Mouse (Mus musculus) thymus, adult 2 months (tissue): ENCODE data around the gene 2700081O15Rik. TPM values are rescaled to one million over a fixed set of nuclear protein-coding genes. Genes with fewer than 3 reads are reported as not detected.
"Not testable (repeated sequence)": the region's sequence is repeated elsewhere in the genome, so short reads cannot be mapped to it uniquely, and the experiment has no call there.

ENCODE experiments used
- DNase-seq: peaks from one replicate; pipeline ENCODE4 v3.0.0; 2021
- H3K27ac ChIP-seq: fragments of 200-500 bp; 2 replicates; pipeline ENCODE4 v1.5.1; 2012; ENCODE audit warnings: low read length, control low read depth; ENCODE audit not compliant: control insufficient read depth, insufficient read depth
- H3K27me3 ChIP-seq: fragments of 200-500 bp; 2 replicates; pipeline ENCODE4 v1.6.1; 2012; ENCODE audit warnings: mild to moderate bottlenecking, low read length, moderate library complexity, mixed read lengths; ENCODE audit not compliant: control insufficient read depth, insufficient read depth
- H3K36me3 ChIP-seq: fragments of 200-500 bp; 2 replicates; pipeline ENCODE4 v1.6.1; 2012; ENCODE audit warnings: mild to moderate bottlenecking, low read length, moderate library complexity; ENCODE audit not compliant: control insufficient read depth, insufficient read depth
- H3K4me1 ChIP-seq: fragments of 200-500 bp; replicated peaks from 2 replicates; pipeline ENCODE4 v1.6.1; 2012; ENCODE audit warnings: low read length; ENCODE audit not compliant: control insufficient read depth, insufficient read depth
- H3K4me3 ChIP-seq: fragments of 200-500 bp; 2 replicates; pipeline ENCODE4 v1.5.1; 2012; ENCODE audit warnings: mild to moderate bottlenecking, low read length, control low read depth, moderate library complexity; ENCODE audit not compliant: control insufficient read depth, insufficient read depth
- CTCF ChIP-seq: fragments of 200-500 bp; IDR thresholded peaks from 2 replicates; pipeline ENCODE4 v1.5.1; 2012; ENCODE audit warnings: mild to moderate bottlenecking, control low read depth, low read length, moderate library complexity, borderline replicate concordance; ENCODE audit not compliant: control insufficient read depth, poor library complexity, insufficient read depth; ENCODE audit errors: extremely low read depth
- POLR2A ChIP-seq: fragments of 200-500 bp; IDR thresholded peaks from 2 replicates; pipeline ENCODE4 v1.6.1; 2012; ENCODE audit warnings: mild to moderate bottlenecking, low read length, control low read depth, moderate library complexity; ENCODE audit not compliant: control insufficient read depth, poor library complexity, insufficient read depth; ENCODE audit errors: extremely low read depth
- WGBS: fragments of 180-500 bp; shearing (Covaris S2); methylation state at CpG from one replicate; pipeline ENCODE4 v1.1.7; 2018; 5-methylcytosine and 5-hydroxymethylcytosine counted together
- polyA plus RNA-seq: library from polyadenylated mRNA; depleted of rRNA; stranded (reverse); fragments of >200 nt; gene quantifications from 2 replicates; pipeline ENCODE4 v1.2.3, GENCODE M21; 2012; rRNA removed

The 2700081O15Rik gene
- polyA plus RNA-seq: 68.3 and 80.8 TPM in 2 replicates

- H3K36me3 ChIP-seq: peaks cover 7% of the 10 kb centered on the region
- peaks cover 3% of the 10 kb centered on the region; the same call in 1 of the 2 replicates for H3K27me3 ChIP-seq
- 2% methylated on average over 105 of the region's 107 CpGs for WGBS
- peak within 1 kb of the TSS; percentile 93 for H3K4me3 ChIP-seq
- H3K4me1 ChIP-seq: peaks cover 26% of the 10 kb centered on the region
- peak; percentile 77 for DNase-seq
- no peak within 1 kb of the TSS for H3K27ac ChIP-seq
- TF ChIP-seq POLR2A: no peak
- TF ChIP-seq CTCF: no peak
These were observed at the start of gene 2700081O15Rik for GRCm38 (mm10) chr19:7416834-7417735. 2700081O15Rik (plus strand) TSS chr19:7417625.

GRCm38 (mm10) chr19:7369469-7369868 lies 48.0 kb upstream of the 2700081O15Rik start:
- not testable (repeated sequence) for DNase-seq, H3K27ac ChIP-seq, H3K4me1 ChIP-seq, H3K4me3 ChIP-seq, H3K27me3 ChIP-seq
- H3K36me3 ChIP-seq: peaks cover 48% of the 10 kb centered on the region
- 95% methylated on average over 4 of the region's 4 CpGs for WGBS

DNA sequence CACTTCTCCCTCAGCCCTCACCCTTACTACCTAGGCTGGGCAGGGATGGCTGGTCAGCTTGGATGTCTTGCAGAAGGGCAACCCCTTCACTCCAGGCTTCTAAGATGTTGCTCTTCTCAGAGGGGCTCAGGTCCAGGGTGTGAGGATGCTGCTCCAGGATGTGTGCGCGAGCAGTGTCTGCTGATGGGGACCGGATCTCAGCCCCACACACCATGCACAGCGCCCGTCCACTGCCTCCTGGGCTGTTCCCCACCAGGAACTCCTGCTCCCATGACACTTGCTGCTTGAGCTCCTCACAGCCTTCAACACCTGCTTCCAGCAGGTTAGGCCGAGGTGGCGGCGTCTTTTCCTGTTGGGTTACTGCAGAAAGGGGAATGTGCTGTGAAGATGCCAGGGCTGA lies 42.9 kb upstream of the 2700081O15Rik start:
- 97% methylated on average over 8 of the region's 8 CpGs for WGBS
- peaks cover 5% of the 10 kb centered on the region for H3K4me1 ChIP-seq
- no peaks in the 10 kb centered on the region for H3K27me3 ChIP-seq
- H3K36me3 ChIP-seq: peaks cover 41% of the 10 kb centered on the region
- no peak overlapping the region for H3K4me3 ChIP-seq
- no peak for TF ChIP-seq CTCF
- TF ChIP-seq POLR2A: no peak
- DNase-seq: no peak
- H3K27ac ChIP-seq: no peak overlapping the region

DNA sequence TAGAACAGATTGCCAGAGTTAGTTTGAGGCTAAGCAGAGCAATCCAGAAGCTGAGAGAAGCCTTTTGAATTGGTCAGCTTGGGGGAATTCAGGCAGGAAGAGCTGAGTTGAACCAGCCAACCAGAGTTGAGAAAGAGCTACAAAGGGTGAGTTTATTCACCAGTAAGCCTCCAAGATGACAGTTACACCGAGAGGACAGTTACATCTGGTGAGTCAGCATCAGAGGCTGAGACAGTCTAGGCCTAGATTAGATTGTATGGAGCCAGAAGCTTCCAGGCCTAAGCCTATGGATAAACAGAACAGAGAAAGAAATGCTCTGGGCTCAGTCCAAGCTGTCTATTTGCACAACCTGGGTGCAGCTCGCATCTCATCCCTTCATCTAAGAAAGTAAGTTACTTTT lies 39.8 kb upstream of the 2700081O15Rik start:
- 79% methylated on average over 2 of the region's 2 CpGs for WGBS
- TF ChIP-seq CTCF (no peak), POLR2A (no peak)
- H3K36me3 ChIP-seq: peaks cover 20% of the 10 kb centered on the region

GRCm38 (mm10) chr19:7381906-7382247 lies 35.5 kb upstream of the 2700081O15Rik start:
- H3K27ac ChIP-seq: 0 out of 2 replicates have a peak overlapping the region, but pooled peaks have one; percentile 5
- peaks cover 7% of the 10 kb centered on the region for H3K4me1 ChIP-seq
- H3K36me3 ChIP-seq: no peaks in the 10 kb centered on the region
- TF ChIP-seq POLR2A (no peak), CTCF (0 out of 2 replicates have a peak, but pooled peaks have one; percentile 21)
- H3K4me3 ChIP-seq: peak overlapping the region; percentile 86
- no peaks in the 10 kb centered on the region for H3K27me3 ChIP-seq
- WGBS: 24% methylated on average over 8 of the region's 8 CpGs
- no peak for DNase-seq

More for the DNA sequence above, 39.8 kb upstream of the 2700081O15Rik start:
- no peak overlapping the region for H3K27ac ChIP-seq
- DNase-seq: no peak
- no peaks in the 10 kb centered on the region for H3K27me3 ChIP-seq
- H3K4me1 ChIP-seq: peaks cover 4% of the 10 kb centered on the region; the same call in 1 of the 2 replicates
- no peak overlapping the region for H3K4me3 ChIP-seq

- WGBS: 1% methylated on average over 57 of the region's 60 CpGs
- TF ChIP-seq POLR2A: no peak
- TF ChIP-seq CTCF: no peak
- DNase-seq: peak; percentile 78
- Histone ChIP-seq H3K36me3 (no peaks in the 10 kb centered on the region), H3K27me3 (no peaks in the 10 kb centered on the region), H3K4me3 (peak overlapping the region; percentile 86), H3K27ac (0 out of 2 replicates have a peak overlapping the region, but pooled peaks have one; percentile 5), H3K4me1 (peaks cover 7% of the 10 kb centered on the region)
These were observed 35.0 kb upstream of the 2700081O15Rik start for GRCm38 (mm10) chr19:7382248-7382902.
